In genomic region chr8:128065127-128065526, GRCm38 (mm10) we compare ENCODE assay signal across 18 mouse cellular contexts.
"Had no signal": no experiment of that assay in that cellular context is flagged by ENCODE, and none has a peak within 500 bp of the region (broad histone marks: within the 10 kb centered on the region; RNA-seq: fewer than 3 reads in every experiment).

No protein-coding gene starts in this region.

- H3K36me3 ChIP-seq: kidney, embryonic 15.5 days; limb, embryonic 13.5 days; liver, embryonic 15.5 days; midbrain, embryonic 10.5 days; neural tube, embryonic 15.5 days had no signal

- DNase-seq: kidney, adult 2 months; kidney, postnatal 25 days; lung, embryonic 14.5 days; lung, postnatal 10 days; lung, postnatal 4 days; midbrain, embryonic 14.5 days; right cerebral cortex, adult 18-20 months; right cerebral cortex, postnatal 25 days; thymus, adult 18-20 months; thymus, postnatal 14 days had no signal

- H3K27me3 ChIP-seq: kidney, embryonic 15.5 days; limb, embryonic 13.5 days; liver, embryonic 15.5 days; neural tube, embryonic 15.5 days had no signal

- H3K9me3 ChIP-seq: kidney, embryonic 15.5 days; limb, embryonic 13.5 days; liver, embryonic 15.5 days; midbrain, embryonic 10.5 days; neural tube, embryonic 15.5 days had no signal

- H3K4me2 ChIP-seq: kidney, embryonic 15.5 days; limb, embryonic 13.5 days; liver, embryonic 11.5 days; liver, embryonic 15.5 days; lung, embryonic 14.5 days; neural tube, embryonic 15.5 days had no signal

- H3K27ac ChIP-seq: kidney, embryonic 15.5 days; limb, embryonic 13.5 days; liver, embryonic 15.5 days; midbrain, embryonic 10.5 days; neural tube, embryonic 15.5 days had no signal

- H3K9ac ChIP-seq: kidney, embryonic 15.5 days; limb, embryonic 13.5 days; liver, embryonic 15.5 days; lung, embryonic 14.5 days; neural tube, embryonic 15.5 days had no signal

- H3K4me1 ChIP-seq: kidney, embryonic 15.5 days; limb, embryonic 13.5 days; liver, embryonic 15.5 days; midbrain, embryonic 10.5 days; neural tube, embryonic 15.5 days had no signal

- H3K4me3 ChIP-seq: kidney, embryonic 15.5 days; limb, embryonic 13.5 days; liver, embryonic 15.5 days; midbrain, embryonic 10.5 days; myocyte; neural tube, embryonic 15.5 days had no signal

- ATAC-seq: intestine, embryonic 16.5 days had no signal
